Mouse (Mus musculus) gastrocnemius, postnatal 14 days (tissue): Measurements from ENCODE around the gene Zfp553. TPM values are rescaled to one million over a fixed set of nuclear protein-coding genes. Genes with fewer than 3 reads are reported as not detected.
"Not testable (repeated sequence)": the region's sequence is repeated elsewhere in the genome, so short reads cannot be mapped to it uniquely, and the experiment has no call there.

Source experiments
- DNase-seq: peaks from one replicate; pipeline ENCODE4 v3.0.0; 2021; ENCODE audit warnings: mixed read lengths
- intact Hi-C: fragments of 180-260 bp; cut with DNase I; formaldehyde crosslinking; loops from one replicate; pipeline ENCODE4 v1.15.1; 2025; ENCODE audit warnings: low total_unique reads
- total RNA-seq, 2 experiments: library from RNA; stranded (reverse); gene quantifications; 2 replicates each; pipeline ENCODE4 v1.2.3; 2021

Zfp553 gene
- total RNA-seq, 2 experiments from 2014 or later, result 4.2 to 5.4 TPM

- intact Hi-C loops, result no loop called here
- DNase-seq, result peak; percentile 80
Observed at GRCm38 (mm10) chr7:127228615-127229303, 4.1 kb upstream of the Zfp553 start.

DNA sequence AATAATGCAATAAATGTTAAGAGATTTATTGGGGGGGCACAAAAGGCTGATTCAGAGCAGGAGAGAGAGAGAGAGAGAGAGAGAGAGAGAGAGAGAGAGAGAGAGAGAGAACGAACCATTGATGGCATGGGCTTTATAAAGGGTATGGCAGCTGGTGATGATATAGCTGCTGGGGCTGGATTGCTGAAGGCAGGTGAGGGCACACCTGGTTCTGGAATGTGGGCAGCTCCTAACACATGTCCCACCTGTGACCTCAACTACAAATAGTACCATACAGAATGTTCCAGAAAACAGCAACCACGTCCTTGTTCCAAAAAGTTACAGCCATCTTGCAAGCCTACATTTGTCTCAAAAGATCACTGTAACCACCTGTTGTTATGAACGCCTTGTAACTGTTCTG is 1.5 kb upstream of the Zfp553 start:
- intact Hi-C loops, result no loop called here
- DNase-seq, result no peak

- intact Hi-C loops, result no loop called here
- no peak for DNase-seq
Observed at GRCm38 (mm10) chr7:127231826-127232621, 837 bp upstream of the Zfp553 start.

DNA sequence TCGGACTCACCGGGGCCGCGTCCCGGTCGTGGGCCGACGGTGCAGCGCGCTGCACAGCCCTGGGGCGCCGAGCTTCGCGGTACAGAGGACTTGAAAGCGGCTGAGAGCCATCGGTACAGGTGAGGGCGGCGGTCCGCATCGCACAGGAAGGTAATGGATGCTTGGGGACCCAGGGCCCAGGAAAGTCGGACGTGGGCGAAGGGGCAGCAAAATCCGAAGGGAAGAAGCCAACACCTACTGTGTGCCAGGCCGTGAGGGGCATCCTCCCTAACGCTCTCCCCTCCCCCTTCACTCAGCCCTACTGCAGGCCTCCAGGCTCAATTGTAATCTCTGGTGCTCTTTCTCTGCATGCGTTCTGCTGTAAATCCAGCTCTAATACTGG is 498 bp downstream of the Zfp553 start:
- intact Hi-C loops, result no loop called here
- DNase-seq, result no peak

DNA sequence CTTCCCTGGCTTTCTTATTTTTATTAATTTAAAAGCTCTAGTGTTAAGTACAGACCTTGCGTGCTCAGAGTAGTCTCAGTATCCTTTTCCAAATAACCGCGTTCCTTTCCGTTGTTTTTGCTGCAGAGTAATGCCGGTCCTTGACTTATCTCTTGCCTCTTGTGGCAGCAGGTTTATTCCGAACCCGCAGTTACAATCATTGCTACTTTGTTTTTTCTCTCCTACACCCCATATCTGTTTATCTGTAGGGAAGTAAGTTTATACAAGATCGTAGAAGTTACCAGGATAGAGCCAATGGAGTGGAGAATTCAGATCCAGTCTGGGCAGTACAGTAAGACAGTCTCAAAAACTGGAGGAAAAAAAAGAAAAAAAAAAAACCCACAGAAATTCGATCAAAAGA is 904 bp downstream of the Zfp553 start:
- intact Hi-C loops, result no loop called here

GRCm38 (mm10) chr7:127234777-127235176 is 1.9 kb downstream of the Zfp553 start:
- DNase-seq, result no peak
- intact Hi-C loops, result no loop called here

More for the DNA sequence above, 904 bp downstream of the Zfp553 start:
- DNase-seq, result no peak

DNA sequence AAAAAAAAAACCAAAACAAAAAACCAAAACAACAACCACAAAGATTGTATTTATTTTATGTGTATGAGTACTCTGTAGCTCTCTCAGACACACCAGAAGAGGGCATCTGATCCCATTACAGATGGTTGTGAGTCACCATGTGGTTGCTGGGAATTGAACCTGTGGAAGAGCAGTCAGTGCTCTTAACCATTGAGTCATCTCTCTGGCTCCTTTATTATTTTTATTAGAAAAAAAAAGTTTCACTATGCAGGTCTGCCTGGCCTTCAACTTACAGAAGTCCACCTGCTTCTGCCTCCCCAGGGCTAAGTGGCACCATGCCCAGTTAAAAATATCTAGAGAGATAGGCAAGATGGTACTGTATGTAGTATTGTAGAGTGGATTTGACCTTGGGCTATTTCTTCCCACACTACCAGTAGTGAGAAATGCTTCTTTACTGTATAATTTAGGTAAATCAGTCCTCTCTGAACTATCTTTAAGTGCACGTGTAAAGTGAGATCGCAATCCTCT is 10.6 kb downstream of the Zfp553 start:
- intact Hi-C loops, result no loop called here
- DNase-seq, result no peak

DNA sequence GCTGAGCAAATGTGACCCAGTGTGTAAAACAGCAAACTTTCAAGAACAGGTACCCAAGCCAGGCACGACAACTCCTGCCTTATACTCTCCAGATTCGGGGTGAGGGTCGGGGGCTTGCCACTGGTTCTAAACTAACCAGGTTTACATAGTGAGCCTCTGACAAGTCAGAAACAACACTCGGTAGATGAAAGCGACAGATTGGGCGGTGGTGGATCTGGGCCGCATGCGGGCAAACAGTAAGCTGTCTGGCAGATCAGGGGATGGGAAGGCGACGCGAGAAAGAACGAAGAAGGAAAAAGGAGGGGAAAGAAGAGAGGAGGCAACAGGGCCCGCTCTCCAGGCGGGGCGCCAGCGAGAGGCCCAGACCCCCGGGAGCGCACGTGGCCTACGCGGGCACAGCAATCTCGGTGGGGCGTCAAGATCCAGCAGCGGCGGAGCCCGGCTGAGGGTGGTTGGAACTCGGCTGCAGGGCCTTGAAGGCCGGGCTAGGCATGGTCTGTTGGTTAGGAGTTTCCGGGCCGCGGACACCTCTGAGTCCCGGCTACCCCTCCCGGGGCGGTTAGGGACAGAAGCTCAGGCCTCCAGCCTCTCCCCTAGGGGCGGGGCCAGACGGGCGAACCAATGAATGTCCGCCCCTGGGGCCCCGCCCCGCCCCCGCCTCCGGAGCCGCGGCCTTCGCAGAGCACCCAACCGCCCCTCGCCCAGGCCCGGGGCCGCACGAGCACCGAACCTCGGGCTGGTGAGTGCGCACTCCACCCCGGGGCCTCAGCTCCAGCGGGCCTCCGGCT is 11.2 kb downstream of the Zfp553 start, which contains the start of gene Zfp771:
Gene Zfp771 (plus strand): TSS at position 405 of the 788 bp plus-strand sequence.
- peak; percentile 99 for DNase-seq
- intact Hi-C loops, result no loop called here

DNA sequence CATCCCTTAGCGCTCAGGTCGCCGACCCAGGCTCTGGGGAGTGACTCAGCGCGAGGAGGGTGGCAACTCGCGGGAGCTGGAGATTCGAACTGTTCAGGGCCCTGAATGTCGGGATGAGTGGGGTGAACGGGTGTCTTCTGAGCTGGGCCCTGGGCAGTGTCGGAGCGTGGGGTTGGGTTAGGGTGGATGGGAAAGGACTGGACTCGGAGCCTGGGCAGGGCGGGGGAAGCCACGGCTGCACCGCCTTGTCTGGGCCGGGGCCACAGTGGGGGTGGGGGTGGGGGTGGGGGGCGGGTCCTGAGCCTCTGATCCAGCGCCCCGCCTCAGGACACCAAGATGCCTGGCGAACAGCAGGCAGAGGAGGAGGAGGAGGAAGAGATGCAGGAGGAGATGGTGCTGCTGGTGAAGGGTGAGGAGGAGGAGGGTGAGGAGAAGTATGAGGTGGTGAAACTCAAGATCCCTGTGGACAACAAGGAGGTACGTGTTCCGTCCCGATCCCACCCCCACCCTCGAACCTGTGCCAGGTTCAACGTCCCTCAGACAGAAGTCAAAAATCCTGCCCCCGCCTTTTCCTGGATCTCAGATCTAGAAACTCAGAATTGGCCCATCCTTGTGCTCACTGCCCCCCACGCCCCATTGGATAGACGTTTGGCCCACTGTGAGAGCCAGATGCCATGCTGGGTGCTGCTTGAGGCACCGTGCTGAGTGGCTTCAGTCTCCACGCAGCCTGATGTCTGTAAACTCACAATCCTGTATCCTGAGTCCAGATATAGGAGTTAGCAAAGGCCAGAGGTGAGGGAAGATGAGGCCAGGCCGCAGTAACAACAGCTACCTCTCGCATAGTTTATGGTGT is 12.0 kb downstream of the Zfp553 start:
- intact Hi-C loops, result no loop called here
- peak; percentile 72 for DNase-seq

GRCm38 (mm10) chr7:127250511-127250910 is 17.6 kb downstream of the Zfp553 start:
- intact Hi-C loops, DNase-seq: not testable (repeated sequence)

DNA sequence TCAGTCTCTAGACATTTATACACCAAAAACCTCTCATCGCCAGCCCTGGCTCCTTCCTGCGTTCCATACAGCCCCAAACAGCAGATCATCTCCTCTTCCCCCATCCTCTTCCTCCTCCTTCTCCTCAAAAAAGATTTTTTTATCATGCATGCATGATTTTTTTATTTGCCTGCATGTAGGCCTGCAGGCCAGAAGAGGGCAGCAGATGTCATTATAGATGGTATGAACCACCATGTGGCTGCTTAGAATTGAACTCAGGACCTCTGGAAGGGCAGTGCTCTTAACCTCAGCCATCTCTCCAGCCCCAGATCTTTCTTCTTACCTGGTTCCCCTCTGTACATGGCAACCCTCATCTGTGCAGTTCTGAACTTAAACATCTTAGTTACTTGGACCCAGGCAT is 19.6 kb downstream of the Zfp553 start:
- DNase-seq, result no peak
- intact Hi-C loops, result no loop called here

DNA sequence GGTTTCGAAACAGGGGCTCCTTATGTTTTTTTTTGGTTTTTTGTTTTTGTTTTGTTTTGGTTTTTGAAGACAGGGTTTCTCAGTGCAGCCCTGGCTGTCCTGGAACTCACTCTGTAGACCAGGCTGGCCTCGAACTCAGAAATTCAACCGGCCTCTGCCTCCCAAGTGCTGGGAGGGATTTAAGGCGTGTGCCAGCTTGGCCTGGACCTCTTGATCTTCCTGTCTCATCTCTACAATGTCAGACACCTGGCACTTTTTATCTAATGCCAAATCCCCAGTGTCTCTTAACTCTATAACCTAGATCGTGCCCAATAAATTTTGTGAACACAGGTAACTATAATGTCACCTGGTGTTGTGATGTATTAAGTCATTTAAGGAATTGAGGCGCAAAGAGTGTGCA is 20.5 kb downstream of the Zfp553 start:
- DNase-seq, result no peak
- intact Hi-C loops, result no loop called here

DNA sequence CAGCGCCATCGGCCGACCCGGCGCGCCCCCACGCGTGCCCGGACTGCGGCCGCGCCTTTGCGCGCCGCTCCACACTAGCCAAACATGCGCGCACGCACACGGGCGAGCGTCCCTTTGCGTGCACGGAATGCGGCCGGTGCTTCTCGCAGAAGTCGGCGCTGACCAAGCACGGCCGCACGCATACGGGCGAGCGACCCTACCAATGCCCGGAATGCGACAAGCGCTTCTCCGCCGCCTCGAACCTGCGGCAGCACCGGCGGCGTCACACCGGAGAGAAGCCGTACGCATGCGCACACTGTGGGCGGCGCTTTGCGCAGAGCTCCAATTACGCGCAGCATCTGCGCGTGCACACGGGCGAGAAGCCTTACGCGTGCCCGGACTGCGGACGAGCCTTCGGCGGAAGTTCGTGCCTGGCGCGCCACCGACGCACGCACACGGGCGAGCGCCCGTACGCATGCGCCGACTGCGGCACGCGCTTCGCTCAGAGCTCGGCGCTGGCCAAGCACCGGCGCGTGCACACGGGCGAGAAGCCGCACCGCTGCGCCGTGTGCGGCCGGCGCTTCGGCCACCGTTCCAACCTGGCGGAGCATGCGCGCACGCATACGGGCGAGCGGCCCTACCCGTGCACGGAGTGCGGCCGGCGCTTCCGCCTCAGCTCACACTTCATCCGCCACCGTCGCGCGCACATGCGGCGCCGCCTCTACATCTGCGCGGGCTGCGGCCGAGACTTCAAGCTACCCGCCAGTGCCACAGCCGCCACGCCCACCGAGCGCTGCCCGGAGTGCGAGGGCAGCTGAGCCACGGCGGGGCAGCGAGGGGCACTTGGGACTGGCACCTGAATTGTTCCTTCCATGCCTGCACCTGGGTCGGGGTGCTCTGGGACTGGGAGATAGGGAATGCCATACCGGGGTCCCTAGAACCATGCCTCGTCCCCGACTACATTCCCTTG is 21.2 kb downstream of the Zfp553 start:
- intact Hi-C loops, result no loop called here
- DNase-seq, result peak; percentile 95

GRCm38 (mm10) chr7:127255008-127255407 is 22.1 kb downstream of the Zfp553 start:
- no peak for DNase-seq
- intact Hi-C loops, result no loop called here

DNA sequence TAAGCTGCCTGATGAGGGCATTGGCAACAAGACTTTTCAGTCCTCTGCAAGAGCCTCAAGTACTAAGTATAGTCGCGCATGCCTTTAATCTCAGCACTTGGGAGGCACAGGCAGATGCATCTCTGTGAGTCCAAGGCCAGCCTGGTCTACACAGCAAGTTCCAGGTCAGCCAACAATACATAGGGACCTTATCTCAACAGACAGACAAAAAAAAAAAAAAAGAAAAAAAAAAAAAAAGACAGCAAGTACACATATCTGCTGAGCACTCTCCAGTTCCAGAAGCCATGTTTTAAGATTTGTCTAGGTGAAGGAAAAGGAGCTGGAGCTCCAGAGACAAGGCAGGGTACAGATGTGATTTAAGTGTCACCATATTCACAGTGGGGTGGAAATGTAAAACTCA is 23.1 kb downstream of the Zfp553 start:
- no peak for DNase-seq

DNA sequence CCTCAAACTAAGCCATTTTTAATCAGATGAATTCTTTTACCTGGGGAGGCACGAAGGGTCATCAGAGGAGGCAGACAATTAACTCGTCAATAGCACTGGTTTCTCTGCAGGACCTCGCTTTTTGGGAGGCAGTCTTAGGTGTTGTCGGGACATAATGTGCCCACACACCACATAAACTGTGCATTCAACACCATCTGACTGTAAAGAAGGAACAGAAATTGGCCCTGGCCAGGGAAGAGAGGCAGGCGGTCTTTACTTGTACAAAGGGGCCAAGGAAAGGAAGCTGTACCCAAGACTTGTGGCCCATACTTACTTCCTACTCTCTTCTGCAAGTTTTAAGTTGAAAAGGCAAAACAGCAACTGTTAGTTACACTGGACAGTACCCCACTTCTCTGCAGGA is 23.7 kb downstream of the Zfp553 start:
- DNase-seq, result no peak
- intact Hi-C loops, result no loop called here

More for the DNA sequence above, 23.1 kb downstream of the Zfp553 start:
- intact Hi-C loops, result no loop called here

DNA sequence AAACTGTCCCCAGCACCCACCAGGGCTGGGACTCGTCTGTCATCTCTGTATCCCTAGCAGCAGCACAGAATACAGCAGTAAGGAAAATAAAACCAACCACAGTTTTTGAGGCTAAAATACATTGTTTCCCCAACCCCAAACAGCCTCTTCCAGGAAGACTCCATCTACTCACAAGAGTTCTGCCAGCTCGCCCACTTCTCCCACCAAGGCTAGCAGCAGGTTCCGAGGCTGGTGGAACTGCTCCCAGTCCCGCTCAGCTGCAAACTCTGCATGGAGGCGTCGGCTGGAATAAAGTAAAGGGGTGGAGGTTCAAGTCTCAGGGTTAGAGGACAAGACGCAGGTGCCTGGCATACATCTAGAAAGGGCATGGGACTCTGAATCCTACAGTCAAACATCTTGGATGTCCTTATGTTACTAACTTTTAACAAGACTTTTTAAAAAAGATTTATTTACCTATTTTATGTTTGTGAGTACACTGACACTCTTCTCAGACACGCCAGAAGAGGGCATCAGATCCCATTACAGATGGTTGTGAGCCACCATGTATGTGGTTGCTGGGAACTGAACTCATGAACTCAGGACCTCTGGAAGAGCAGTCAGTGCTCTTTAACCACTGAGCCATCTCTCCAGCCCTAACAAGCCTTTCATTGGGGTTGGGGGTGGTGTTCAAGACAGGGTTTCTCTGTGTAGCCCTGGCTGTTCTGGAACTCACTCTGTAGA is 26.5 kb downstream of the Zfp553 start:
- DNase-seq, result no peak
- intact Hi-C loops, result no loop called here
